Mouse (Mus musculus): Measurements from ENCODE around the gene Ntm. TPM values are rescaled to one million over a fixed set of nuclear protein-coding genes. Genes with fewer than 3 reads are reported as not detected.

The Ntm gene
- polyA plus RNA-seq, 2 experiments, result 23.9 to 32.4 TPM

DNA sequence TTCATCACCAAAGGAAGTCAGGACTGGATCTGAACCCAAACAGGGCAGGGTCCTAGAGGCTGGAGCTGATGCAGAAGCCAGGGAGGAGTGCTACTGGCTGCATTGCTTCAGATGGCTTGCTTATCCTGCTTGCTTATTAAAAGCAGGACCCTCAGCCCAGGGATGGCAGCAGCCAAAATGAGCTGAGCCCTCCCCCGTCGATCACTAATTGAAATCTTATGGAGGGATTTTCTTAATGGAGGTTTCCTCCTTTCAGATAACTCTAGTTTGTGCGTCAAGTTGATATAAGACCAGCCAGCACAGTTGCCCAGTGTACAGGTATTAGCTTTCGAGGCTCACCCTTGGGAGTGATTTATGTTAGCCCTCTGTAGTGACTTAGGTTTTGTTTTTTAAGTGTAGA is 826.9 kb downstream of the Ntm start:
- no peak overlapping the region for H3K4me2 ChIP-seq (replicated peaks; ENCODE audit: low read depth, low read length, severe bottlenecking)
- H3K36me3 ChIP-seq (ENCODE audit: control insufficient read depth, insufficient read depth, low read length), result no peaks in the 10 kb centered on the region
- no peaks in the 10 kb centered on the region for H3K27me3 ChIP-seq (ENCODE audit: control insufficient read depth, insufficient read depth, low read length)
- no peak for DNase-seq (ENCODE audit: low spot score)
- H3K4me3 ChIP-seq (replicated peaks; ENCODE audit: low read length), result no peak overlapping the region
- H3K9ac ChIP-seq (ENCODE audit: low read depth, low read length, severe bottlenecking), result no peak overlapping the region
- no peaks in the 10 kb centered on the region for H3K4me1 ChIP-seq (ENCODE audit: control insufficient read depth, insufficient read depth, low read length)
- WGBS, result 24% methylated on average over 4 of the region's 4 CpGs
- H3K27ac ChIP-seq (replicated peaks; ENCODE audit: low read depth, low read length), result no peak overlapping the region
- ATAC-seq (ENCODE audit: low FRiP score, low read depth), result no peak
- TF ChIP-seq POLR2A (IDR thresholded peaks at IDR 0.05; ENCODE audit: borderline replicate concordance, extremely low read depth, insufficient read depth, insufficient read length), result no peak
- H3K9me3 ChIP-seq (ENCODE audit: control insufficient read depth, low read length), result no peaks in the 10 kb centered on the region

DNA sequence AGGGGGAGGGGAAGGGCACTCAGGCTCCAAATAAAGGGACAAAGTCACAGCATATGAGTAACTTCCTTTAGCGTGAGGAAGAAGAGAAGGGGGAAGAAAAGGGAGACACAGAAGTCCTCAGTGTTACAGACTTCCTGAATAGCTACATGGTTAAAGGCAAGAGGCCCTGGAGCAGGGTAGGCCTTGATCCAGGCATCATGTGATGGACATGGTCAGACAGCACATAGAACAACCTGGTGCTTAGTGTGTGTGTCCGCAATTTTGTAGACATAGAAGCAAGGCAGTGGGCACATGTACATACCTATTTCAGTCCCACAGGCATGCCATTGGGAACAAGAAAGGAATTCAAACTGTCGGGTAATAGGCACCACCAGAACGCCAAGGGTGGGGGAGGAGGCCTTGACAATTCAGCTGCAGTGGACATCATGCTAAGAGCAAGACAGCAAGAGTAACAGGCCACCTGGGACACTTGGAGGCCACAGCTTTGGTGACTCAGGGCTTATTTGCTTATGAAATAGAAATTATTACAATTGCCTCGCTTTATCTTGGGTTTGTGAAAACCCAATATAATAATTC is 832.1 kb downstream of the Ntm start:
- TF ChIP-seq POLR2A (IDR thresholded peaks at IDR 0.05; ENCODE audit: borderline replicate concordance, extremely low read depth, insufficient read depth, insufficient read length), result no peak
- DNase-seq (ENCODE audit: low spot score) (no peak), ATAC-seq (ENCODE audit: low FRiP score, low read depth) (no peak)
- Histone ChIP-seq H3K27me3 (ENCODE audit: control insufficient read depth, insufficient read depth, low read length) (no peaks in the 10 kb centered on the region), H3K4me1 (ENCODE audit: control insufficient read depth, insufficient read depth, low read length) (peaks cover 3% of the 10 kb centered on the region; the same call in 1 of the 2 replicates), H3K9ac (ENCODE audit: low read depth, low read length, severe bottlenecking) (no peak overlapping the region), H3K36me3 (ENCODE audit: control insufficient read depth, insufficient read depth, low read length) (no peaks in the 10 kb centered on the region), H3K27ac (replicated peaks; ENCODE audit: low read depth, low read length) (no peak overlapping the region), H3K4me2 (replicated peaks; ENCODE audit: low read depth, low read length, severe bottlenecking) (no peak overlapping the region), H3K4me3 (replicated peaks; ENCODE audit: low read length) (no peak overlapping the region), H3K9me3 (ENCODE audit: control insufficient read depth, low read length) (no peaks in the 10 kb centered on the region)
- WGBS, result 62% methylated on average over 5 of the region's 5 CpGs

DNA sequence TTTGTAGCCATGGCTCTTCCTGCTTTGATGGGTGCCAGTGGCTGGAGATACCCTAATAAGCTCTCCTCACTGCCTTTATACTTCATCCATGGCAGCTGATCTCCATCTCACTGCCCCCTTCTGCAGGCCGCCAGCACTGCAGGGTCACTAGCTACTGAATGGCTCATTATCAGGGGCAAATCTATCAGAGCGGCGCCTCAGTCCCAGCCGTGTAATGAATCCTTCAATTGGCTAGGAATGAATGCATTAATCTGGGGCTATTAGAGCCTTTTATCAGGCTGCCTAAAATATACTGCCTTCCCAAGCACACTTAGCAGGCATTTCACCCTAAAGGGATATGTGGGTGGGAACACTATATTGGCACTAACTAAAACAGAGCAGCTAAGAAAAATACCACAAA is 832.6 kb downstream of the Ntm start:
- H3K4me1 ChIP-seq (ENCODE audit: control insufficient read depth, insufficient read depth, low read length), result peaks cover 3% of the 10 kb centered on the region; the same call in 1 of the 2 replicates
- TF ChIP-seq POLR2A (IDR thresholded peaks at IDR 0.05; ENCODE audit: borderline replicate concordance, extremely low read depth, insufficient read depth, insufficient read length), result no peak
- H3K27ac ChIP-seq (replicated peaks; ENCODE audit: low read depth, low read length), result no peak overlapping the region
- H3K36me3 ChIP-seq (ENCODE audit: control insufficient read depth, insufficient read depth, low read length), result no peaks in the 10 kb centered on the region
- no peak overlapping the region for H3K4me3 ChIP-seq (replicated peaks; ENCODE audit: low read length)
- ATAC-seq (ENCODE audit: low FRiP score, low read depth) (no peak), DNase-seq (ENCODE audit: low spot score) (no peak)
- H3K4me2 ChIP-seq (replicated peaks; ENCODE audit: low read depth, low read length, severe bottlenecking), result no peak overlapping the region
- no peaks in the 10 kb centered on the region for H3K27me3 ChIP-seq (ENCODE audit: control insufficient read depth, insufficient read depth, low read length)
- WGBS, result 26% methylated on average over 4 of the region's 4 CpGs
- no peak overlapping the region for H3K9ac ChIP-seq (ENCODE audit: low read depth, low read length, severe bottlenecking)
- H3K9me3 ChIP-seq (ENCODE audit: control insufficient read depth, low read length), result no peaks in the 10 kb centered on the region

DNA sequence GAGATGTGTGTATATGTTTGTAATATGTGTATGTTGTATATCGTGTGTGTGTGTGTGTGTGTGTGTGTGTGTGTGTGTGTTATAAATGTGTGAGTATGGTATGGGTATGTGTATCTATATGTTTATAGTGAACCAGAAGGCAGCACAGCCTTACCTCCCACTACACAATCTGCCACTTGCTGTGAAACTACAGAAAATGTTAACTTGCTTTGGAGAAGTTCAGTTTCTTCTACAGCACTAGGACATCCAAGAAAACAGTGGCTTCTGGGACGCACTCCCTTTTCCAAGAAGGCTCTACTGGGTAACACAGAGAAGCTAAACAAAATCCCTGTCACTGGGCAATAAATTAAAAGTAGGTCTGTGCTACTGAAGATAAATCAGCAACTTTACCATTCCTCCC is 834.5 kb downstream of the Ntm start:
- ATAC-seq (ENCODE audit: low FRiP score, low read depth) (no peak), DNase-seq (ENCODE audit: low spot score) (no peak)
- Histone ChIP-seq H3K27ac (replicated peaks; ENCODE audit: low read depth, low read length) (no peak overlapping the region), H3K9ac (ENCODE audit: low read depth, low read length, severe bottlenecking) (no peak overlapping the region), H3K36me3 (ENCODE audit: control insufficient read depth, insufficient read depth, low read length) (no peaks in the 10 kb centered on the region), H3K27me3 (ENCODE audit: control insufficient read depth, insufficient read depth, low read length) (no peaks in the 10 kb centered on the region), H3K9me3 (ENCODE audit: control insufficient read depth, low read length) (no peaks in the 10 kb centered on the region), H3K4me3 (replicated peaks; ENCODE audit: low read length) (no peak overlapping the region), H3K4me1 (ENCODE audit: control insufficient read depth, insufficient read depth, low read length) (peaks cover 3% of the 10 kb centered on the region; the same call in 1 of the 2 replicates), H3K4me2 (replicated peaks; ENCODE audit: low read depth, low read length, severe bottlenecking) (no peak overlapping the region)
- no peak for TF ChIP-seq POLR2A (IDR thresholded peaks at IDR 0.05; ENCODE audit: borderline replicate concordance, extremely low read depth, insufficient read depth, insufficient read length)
- 92% methylated on average over 2 of the region's 2 CpGs for WGBS

DNA sequence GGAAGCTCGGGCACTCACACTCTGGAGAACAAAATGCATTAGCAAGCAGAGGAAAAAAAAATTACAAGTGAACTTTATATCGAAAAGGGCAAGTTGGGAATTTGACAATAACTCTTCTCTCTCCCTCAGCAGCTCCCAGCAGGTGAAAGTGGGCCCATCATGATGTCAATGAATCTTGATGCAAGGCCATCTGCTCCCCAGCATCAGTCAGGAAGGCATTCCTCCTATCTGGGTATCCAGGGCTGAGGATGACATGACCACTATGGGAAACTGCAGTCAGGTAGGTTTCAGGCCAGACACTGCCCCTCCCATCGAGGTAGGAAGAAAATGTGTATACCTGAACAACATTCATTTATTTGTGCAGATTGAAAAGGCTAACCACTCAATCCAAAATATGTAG is 838.5 kb downstream of the Ntm start:
- Histone ChIP-seq H3K27me3 (ENCODE audit: control insufficient read depth, insufficient read depth, low read length) (no peaks in the 10 kb centered on the region), H3K27ac (replicated peaks; ENCODE audit: low read depth, low read length) (no peak overlapping the region), H3K36me3 (ENCODE audit: control insufficient read depth, insufficient read depth, low read length) (no peaks in the 10 kb centered on the region), H3K4me1 (ENCODE audit: control insufficient read depth, insufficient read depth, low read length) (no peaks in the 10 kb centered on the region), H3K4me2 (replicated peaks; ENCODE audit: low read depth, low read length, severe bottlenecking) (no peak overlapping the region), H3K9ac (ENCODE audit: low read depth, low read length, severe bottlenecking) (no peak overlapping the region), H3K9me3 (ENCODE audit: control insufficient read depth, low read length) (no peaks in the 10 kb centered on the region), H3K4me3 (replicated peaks; ENCODE audit: low read length) (no peak overlapping the region)
- no peak for TF ChIP-seq POLR2A (IDR thresholded peaks at IDR 0.05; ENCODE audit: borderline replicate concordance, extremely low read depth, insufficient read depth, insufficient read length)
- ATAC-seq (ENCODE audit: low FRiP score, low read depth) (no peak), DNase-seq (ENCODE audit: low spot score) (no peak)
- WGBS, result 77% methylated on average over 3 of the region's 3 CpGs

DNA sequence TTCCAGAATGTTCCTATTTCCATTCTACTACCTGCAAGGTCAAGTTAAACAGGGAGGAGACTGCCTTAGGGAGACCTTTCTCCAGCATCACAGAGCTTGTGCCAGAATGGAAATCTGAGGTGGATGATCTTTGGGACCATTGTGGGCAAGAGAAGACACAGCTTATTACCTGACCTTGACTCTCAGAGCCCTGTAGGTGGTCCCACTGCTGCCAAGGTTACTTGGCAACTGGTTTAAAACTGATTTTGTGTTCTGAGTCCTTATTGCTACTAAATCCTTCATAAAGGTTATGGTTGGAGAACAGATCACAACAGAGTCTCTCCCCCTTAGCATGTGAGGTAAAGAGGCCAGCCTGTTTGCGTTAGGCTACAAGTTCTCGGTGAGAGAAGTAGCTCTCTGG is 839.1 kb downstream of the Ntm start:
- H3K4me1 ChIP-seq (ENCODE audit: control insufficient read depth, insufficient read depth, low read length), result no peaks in the 10 kb centered on the region
- H3K27me3 ChIP-seq (ENCODE audit: control insufficient read depth, insufficient read depth, low read length), result no peaks in the 10 kb centered on the region
- no peak overlapping the region for H3K4me2 ChIP-seq (replicated peaks; ENCODE audit: low read depth, low read length, severe bottlenecking)
- no peaks in the 10 kb centered on the region for H3K36me3 ChIP-seq (ENCODE audit: control insufficient read depth, insufficient read depth, low read length)
- WGBS, result 71% methylated on average over 2 of the region's 2 CpGs
- no peak for ATAC-seq (ENCODE audit: low FRiP score, low read depth)
- H3K4me3 ChIP-seq (replicated peaks; ENCODE audit: low read length), result no peak overlapping the region
- no peak overlapping the region for H3K27ac ChIP-seq (replicated peaks; ENCODE audit: low read depth, low read length)
- DNase-seq (ENCODE audit: low spot score), result no peak
- TF ChIP-seq POLR2A (IDR thresholded peaks at IDR 0.05; ENCODE audit: borderline replicate concordance, extremely low read depth, insufficient read depth, insufficient read length), result no peak
- no peak overlapping the region for H3K9ac ChIP-seq (ENCODE audit: low read depth, low read length, severe bottlenecking)
- no peaks in the 10 kb centered on the region for H3K9me3 ChIP-seq (ENCODE audit: control insufficient read depth, low read length)
